Mouse (Mus musculus): ENCODE measurements around the gene Stox2.

Stox2 gene

DNA sequence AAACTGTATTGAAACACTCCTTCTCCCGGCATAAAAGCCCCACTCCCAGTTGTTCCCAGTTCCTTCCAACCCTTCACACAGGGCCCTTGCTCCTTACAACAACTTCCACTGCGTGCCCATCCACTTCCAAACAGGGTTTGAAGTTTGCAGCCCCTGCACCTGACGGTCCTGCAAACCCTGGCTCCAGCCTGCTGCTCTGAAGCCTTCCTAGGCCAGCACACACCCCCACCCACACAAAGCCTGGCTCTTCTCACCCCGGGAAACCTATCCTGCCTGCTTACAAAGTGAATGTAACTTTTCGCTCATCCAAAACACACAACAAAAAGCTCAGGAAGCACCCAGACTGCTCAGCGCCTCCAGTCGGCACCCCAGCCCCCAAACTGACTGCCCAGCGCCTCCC lies 37.1 kb downstream of the Stox2 start:
- no peak for DNase-seq (ENCODE audit: low spot score in 2 of 2)

DNA sequence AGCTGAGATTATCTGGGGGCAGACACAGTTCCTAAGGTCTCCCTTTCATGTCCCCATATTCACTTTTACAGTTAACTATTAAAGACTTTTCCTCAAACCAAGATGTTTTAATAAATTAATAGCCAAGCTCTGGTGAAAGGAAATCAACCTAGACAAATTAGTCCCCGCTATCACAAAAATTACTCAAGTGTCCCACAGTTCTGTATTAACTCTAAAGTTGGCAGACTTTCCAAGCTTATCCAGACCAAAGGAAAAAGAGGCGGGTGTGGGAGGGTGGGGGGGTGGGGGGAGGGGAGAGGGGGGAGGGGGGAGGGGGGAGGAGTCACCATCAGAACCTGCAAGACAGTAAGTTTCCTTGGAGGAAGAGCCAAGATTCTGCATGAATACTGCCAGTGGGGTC lies 41.3 kb downstream of the Stox2 start:
- no peak for DNase-seq (ENCODE audit: low spot score in 2 of 2)

DNA sequence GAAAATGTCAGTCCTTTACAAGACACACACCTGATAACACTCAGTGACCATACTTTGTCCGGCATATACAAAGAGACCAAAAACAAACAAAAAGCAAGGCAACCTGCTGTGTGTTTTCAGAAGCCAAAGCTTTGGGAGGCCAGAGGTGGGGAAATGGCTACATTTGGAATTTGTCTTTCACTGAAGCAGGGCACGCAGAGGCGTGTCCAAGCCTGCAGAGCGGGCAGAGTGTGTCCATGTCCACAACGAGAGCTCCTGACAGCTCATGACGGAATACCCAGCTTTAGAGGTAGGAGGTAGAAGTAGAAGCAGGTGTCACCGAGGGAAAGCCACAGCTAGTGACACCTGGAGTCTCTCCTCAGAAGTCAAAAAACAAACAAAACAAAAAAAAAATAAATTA lies 53.2 kb downstream of the Stox2 start:
- peak; percentile 46 to 59 for DNase-seq (ENCODE audit: low spot score in 2 of 2)

DNA sequence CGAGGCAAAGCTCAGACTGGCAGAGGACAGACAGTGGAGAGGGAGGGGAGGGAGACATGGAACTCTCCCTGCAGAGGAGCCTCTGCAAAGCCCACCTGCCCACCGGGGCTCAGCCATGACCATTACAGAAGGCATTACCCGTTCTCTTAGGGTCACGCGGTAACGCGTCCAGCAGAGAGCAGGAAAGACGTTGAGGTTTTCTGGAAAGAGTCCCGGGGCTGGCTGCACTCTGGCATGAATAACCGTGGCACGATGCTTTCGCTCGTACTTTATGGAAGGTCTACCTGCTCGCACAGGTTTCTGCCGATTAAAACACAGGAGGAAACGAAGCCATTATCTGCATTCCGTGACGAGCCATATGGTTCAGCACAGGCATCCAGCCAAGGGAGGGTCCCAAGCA lies 53.9 kb downstream of the Stox2 start:
- peak; percentile 22 to 26 for DNase-seq (ENCODE audit: low spot score in 2 of 2)

DNA sequence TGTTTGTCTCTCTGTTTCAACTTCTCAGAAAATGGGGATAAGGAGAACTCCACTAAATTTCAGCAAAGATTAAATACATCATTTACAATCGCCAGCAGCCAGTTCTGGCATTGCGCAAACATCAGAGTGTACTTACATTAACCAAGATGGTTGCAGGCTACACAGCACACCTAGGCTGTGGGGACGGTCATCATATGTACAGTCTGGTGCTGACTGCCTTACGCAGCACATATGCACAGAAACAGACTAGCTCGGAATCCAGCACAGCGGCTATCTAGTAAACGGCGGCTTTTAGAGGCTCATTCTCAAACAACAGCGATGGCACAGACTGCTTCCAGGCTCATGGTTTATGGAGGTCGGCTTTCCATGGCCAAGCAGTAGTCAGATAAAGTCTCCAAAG lies 54.3 kb downstream of the Stox2 start:
- no peak for DNase-seq (ENCODE audit: low spot score in 2 of 2)

DNA sequence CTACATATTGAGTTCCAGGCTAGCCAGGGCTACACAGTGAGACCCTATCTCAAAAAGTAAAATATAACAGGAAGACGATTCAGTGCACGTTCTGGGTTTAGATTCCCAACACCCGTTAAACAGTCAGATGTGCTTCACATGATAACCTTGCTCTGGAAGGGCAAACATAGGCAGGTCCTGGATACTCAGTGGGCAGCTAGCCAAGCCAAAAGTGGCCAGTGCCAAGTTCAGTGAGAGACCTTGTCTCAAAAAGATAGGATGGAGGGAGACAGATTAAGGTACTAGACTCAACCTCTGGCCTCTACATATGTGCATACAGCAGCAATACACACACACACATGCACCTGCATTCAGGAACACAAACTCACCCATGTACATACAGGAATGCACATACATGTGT lies 56.7 kb downstream of the Stox2 start:
- no peak for DNase-seq (ENCODE audit: low spot score in 2 of 2)

DNA sequence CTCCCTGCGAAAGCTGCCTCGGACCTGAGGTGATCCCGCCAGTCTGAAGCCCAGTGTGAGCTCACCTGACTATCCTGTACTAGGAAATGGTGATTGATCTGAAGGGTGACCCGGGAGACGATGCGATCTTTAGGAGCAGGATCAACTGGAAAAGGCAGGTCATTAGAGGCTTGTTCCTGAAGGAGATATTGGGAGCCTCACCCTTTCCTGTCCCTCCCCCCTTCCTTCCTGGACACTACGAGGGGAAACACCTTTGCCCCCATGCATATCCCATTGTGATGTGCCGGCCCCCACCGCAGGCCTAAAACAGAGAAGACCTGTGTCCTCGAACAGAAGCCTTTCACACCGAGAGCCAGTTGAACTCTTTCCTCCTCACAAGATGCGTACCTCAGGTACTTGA lies 58.0 kb downstream of the Stox2 start:
- DNase-seq (ENCODE audit: low spot score in 2 of 2): no peak

DNA sequence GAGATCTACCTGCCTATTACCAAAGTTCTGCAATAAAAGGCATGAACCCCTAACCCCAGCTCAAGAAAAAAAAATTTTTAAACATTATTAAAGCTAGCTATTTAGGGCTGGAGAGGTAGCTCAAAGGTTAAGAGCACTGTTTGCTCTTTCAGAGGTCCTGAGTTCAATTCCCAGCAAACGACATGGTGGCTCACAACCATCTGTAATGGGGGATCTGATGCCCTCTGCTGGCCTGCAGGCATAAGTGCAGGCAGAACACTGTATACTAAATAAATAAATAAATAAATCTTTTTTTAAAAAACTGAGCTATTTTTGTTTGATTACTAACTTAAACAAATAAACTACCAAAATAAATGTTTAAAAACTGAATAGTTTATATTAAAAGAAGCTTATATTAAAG lies 60.4 kb downstream of the Stox2 start:
- no peak for DNase-seq (ENCODE audit: low spot score in 2 of 2)

DNA sequence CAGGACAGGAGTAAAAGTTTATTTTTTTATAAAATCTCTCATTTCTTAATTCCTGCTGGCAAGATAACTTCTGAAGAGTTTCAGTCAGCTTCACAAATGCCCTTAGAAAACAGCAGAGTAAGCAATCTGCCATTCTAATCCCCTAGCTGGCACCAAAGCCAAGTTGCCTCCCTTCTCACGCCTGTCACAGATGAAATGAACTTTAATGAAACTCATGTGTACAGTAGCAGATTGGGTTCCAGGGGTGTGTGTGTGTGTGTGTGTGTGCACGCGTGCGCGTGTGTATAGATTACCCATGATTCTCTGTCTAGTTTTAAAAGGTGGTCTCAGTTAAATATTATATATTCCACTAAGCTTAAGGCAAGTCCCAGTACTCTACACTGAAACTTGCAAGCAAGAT lies 62.0 kb downstream of the Stox2 start:
- DNase-seq (ENCODE audit: low spot score in 2 of 2): no peak

DNA sequence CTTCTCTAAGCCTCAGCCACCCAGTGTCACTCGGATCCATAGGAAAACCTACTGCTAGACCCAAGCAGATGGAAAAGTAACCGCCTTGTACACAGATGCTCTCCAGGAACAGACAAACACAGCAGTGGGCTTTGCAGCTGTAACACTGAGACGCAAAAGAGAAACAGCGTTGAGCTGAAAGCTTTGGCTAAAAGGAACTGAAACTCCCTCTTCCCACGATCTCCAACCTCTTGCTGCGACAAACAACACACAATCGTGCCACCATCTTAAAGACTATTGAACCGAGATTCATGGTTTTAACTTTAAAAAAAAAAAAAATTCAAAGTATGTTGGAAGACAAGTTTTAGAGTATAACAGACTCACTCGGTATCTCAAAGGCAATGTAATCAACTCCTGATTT lies 62.5 kb downstream of the Stox2 start:
- no peak for DNase-seq (ENCODE audit: low spot score in 2 of 2)

DNA sequence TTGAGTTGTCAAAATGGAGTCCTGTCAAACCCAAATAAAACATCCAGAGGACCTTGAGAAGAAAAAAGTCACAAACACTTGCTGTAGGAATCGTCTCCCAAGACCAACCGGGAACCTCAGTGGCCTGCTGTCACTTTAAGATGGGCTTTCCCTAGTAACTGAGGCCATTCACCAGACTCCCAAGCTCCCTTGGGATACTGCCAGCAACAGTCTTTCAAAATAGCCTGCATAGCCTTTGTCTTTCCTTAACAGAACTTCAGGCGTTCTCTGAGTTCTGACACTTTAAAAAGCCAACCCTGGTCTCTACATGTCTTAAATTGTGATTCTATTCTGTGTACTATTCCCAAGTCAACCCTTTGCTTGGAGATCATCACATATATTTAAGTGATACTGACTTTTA lies 64.9 kb downstream of the Stox2 start:
- DNase-seq (ENCODE audit: low spot score in 2 of 2): no peak

DNA sequence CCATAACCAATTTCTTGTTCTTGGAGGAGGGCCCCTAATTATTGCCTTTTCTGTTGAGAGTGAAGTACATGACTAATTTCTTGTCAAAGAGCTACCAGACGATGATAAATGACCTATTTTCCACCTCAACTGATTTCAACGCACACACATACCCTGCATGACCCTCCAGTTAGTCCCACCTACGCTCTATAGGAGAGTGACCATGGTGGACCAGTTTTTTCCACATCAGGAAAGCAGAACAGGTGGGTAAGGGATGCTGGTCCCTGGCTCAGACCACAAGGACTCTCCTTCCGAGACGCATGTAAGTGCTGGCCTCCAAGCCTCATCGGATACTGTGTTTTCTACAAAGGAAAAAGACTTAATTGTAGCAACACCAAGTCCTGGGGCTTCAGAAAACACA lies 65.4 kb downstream of the Stox2 start:
- DNase-seq (ENCODE audit: low spot score in 2 of 2): no peak

DNA sequence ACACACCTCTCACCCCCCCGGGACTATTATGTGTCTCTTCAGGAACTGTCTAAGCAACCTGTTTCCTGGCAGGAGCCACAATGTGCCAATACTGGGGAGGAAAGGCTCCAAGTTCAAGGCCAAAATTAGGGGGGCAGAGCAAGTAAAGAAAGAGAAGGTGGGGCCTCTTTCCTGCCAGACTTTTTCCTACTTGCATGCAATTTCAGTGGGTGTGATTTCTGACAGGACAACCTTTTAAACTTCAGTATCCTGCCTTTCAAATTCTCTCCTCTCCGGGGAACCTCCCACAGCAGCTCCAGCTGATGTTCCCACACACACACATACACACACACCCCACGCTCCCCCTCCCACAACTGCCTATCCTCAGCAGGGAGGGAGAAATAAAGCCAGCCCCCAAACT lies 66.1 kb downstream of the Stox2 start:
- no peak for DNase-seq (ENCODE audit: low spot score in 2 of 2)

DNA sequence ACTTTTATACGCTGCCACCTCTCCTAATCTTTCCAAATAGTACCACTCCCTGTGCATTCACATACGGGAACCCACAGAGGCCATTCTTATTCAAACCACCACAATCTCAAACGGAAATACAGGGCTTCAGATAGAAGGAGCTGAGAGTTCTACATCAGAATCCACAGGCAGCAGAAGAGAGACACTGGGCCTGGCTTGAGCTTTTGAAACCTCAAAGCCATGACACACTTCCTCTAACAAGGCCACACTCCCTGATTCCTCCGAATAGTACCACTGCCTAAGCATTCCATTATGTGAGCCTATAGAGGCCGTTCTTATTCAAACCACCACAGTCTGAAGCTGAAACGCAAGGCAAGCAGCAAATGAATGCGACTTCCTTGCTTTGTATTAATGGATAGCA lies 69.5 kb downstream of the Stox2 start:
- no peak for DNase-seq (ENCODE audit: low spot score in 2 of 2)

DNA sequence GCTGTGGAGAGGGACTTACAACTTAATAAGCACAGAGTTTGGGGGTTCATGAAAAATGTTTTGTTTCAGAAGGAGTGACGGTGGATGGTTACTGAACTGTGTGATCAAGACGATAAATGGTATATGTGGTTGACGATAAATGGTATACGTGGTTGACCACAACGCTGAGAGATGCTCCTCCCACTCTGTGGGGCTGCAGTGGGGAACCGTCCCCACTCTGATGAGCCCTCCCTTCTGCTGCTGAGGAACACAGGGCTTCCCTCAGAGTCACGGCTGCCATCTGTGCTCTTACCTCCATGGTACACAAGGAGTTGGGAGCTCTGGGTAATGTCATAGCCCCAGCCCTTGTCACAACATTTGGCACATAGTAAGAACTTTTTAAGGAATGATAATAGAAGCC lies 72.4 kb downstream of the Stox2 start:
- no peak for DNase-seq (ENCODE audit: low spot score in 2 of 2)

DNA sequence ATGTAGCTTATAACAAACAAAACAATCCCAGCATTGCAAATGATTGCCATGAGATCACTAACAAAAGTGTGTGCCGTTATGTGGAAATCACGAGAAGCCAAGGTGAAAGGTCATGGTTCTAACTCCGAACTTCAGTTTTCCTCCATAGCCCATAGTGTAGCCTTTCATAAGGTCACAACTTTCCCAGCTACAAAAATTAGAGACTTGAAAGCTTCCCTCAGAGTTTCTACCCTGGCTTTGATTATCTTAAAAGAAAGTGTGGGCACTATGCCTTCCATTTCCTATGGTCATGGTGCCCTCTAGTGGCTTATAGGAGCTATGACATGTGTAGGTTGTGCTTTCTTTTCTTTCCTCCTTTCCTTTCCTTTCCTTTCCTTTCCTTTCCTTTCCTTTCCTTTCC lies 74.6 kb downstream of the Stox2 start:
- no peak for DNase-seq (ENCODE audit: low spot score in 2 of 2)

DNA sequence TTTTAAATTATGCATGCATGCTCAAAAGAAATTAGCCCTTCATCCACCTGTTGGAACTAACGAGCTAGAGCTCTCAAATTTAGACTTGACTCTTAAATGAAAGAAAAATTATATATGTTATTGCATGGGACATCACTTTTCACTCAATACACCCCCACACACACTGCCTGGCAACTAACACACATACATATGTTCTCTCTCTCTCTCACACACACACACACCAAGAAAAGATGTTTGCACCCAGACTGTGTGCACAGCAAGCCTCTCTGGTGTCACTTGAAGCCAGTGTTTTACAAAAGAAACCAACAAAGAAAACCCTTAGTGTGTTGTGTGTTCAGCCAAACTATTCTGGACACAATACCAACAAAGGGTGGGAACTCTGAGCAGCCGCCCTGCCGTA lies 75.1 kb downstream of the Stox2 start:
- no peak for DNase-seq (ENCODE audit: low spot score in 2 of 2)

DNA sequence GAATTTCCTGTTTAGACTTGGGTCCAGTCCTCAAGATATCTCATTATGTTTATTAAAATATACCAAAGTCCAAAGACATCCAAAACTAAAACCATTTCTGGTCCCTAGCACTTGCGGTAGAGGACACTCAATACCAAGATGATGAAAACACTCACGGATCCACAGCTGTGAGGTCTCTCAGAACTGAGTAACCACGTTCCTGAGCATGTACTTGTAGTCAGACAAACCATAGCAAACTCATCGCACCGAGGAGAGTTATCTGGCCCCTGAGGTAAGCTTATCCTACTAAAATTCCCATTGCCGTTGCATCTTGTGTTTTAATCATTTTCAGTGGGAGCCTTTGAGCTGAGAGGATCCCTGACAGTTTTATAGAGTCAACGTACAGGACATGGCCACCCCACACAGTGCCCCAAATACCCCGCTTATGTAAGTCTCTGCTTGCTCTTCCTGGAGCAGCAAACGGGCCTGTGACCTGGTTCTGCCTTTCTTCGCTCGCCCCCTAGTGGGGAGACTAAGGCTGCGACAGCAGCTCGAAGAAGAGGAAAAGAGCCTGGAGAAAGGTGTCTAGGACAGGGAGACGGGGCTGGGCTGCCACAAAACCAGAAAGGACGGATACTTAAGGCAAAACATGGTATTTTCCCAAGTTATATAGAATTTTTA lies 75.6 kb downstream of the Stox2 start:
- DNase-seq (ENCODE audit: low spot score in 2 of 2): peak; percentile 67 to 85

DNA sequence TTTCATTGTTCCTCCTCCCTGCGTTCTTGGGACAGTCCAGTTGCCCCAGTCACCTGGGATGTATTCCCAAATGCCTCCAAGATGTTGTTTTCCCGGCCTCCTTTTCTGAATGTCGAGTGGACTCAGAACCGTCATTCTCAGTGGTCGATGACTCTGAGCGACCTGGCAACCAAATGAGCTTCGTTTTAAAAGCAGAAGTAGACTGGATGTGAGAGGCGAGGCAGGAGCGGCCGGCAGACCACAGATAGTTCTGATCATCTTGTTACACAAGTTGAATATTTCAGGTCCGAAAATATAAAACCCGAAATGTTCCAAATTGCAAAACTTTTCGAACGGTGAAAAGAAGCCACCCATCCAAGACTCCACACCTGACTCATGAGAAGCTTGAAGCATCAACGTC lies 76.2 kb downstream of the Stox2 start:
- no peak for DNase-seq (ENCODE audit: low spot score in 2 of 2)

DNA sequence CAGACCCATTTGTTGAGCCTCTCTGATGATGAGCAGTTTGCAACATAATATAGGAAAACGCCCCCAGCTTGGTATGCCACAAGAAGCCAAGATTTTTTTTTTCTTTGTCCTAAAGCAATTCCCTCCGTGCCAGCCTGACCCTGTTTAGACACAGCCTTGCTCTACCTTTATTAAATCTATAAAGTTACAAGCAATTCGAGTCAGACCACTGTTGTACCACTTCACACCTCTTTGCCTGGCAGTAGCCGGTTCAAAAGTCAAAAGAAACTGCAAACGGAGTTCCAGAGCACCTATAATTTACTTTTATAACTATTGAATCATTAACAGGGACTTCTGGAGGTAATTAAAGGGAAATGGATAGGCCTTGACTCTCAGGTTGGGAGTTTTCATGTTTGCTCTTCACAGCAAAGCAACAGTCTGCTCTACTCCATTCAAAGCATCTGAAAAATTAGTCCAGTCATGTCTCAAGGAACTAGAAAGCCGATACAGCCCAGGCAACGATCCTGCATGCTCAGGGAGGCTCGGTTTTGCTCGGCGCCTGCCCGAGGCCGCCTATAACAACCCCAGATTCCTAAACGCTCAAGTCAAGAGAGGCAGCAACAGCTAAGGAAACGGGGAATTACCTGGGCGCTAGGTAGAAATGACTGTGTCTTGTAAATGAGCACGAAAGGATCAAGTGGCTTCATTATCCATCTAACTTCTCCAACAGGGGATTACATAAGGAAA lies 77.0 kb downstream of the Stox2 start:
- DNase-seq (ENCODE audit: low spot score in 2 of 2): no peak

DNA sequence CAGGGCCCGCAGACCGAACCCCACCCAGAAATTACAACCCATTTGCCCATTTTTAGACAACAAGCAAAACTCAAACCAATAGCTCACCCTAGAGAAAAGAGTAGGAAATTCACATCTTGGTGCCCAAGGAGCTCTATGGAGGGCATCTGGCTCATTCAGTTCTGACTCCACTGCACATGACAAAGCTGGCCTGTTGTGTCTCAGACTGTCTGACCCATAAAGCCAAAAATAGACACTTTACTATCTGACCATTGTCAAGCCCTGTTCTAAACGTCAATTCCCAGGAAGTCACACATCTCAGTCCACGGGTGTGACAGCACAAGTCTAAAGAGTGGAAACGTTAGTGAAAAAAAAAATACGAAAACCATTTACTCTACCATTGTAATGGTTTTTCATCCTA lies 79.1 kb downstream of the Stox2 start:
- DNase-seq (ENCODE audit: low spot score in 2 of 2): no peak

DNA sequence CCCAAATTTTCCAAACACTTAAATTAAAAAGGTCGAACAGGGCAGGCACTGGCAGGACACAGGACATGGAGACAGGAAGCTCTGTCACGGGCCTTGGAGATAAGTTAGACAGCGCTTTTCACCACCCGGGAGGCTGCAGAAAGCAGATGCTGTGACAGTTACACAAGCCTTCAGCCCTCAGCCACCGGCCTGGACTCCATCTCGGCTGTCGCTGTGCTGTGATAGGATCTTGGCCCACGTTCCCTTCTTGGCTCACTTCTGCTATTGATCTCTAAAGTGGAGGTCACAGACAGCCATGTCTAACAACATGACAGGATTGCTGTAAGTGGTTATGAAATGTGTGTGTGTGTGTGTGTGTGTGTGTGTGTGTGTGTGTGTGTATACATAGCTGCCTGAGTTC lies 82.9 kb downstream of the Stox2 start:
- no peak for DNase-seq (ENCODE audit: low spot score in 2 of 2)

DNA sequence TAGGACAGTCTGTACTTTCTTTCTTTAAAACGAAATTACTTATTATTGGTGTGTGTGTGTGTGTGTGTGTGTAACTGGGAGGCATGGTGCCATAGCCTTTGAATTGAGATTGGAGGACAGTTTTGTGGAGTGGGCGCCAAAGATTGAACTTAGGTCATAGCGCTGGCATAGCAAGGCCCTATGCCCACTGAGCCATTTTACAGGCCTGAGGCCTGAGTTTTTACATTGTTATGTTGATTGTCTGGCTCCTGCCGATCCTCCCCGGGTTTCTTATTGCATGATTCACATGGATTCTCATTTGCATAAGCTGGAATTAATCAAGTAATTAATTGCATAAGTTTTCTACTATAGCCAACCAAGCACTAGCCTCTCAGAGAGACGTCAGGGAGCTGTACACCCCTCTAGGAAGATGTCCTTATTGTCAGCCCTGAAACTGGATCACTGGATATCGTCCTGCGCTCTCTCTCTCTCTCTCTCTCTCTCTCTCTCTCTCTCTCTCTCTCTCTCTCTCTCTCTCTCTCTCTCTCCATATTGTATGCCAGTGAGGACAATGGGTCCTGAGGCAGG lies 90.7 kb downstream of the Stox2 start:
- DNase-seq (ENCODE audit: low spot score in 2 of 2): no peak

Measured in urinary bladder, postnatal 36 days (tissue).